Mouse (Mus musculus): ENCODE measurements around the gene Cers6. TPM values are rescaled to one million over a fixed set of nuclear protein-coding genes. Genes with fewer than 3 reads are reported as not detected.

The Cers6 gene
- total RNA-seq, 4 experiments from 2014 or later: 4.8 to 8.8 (median 5.7) TPM

GRCm38 (mm10) chr2:69019821-69020489 lies 158.7 kb downstream of the Cers6 start:
- DNase-seq: no peak

DNA sequence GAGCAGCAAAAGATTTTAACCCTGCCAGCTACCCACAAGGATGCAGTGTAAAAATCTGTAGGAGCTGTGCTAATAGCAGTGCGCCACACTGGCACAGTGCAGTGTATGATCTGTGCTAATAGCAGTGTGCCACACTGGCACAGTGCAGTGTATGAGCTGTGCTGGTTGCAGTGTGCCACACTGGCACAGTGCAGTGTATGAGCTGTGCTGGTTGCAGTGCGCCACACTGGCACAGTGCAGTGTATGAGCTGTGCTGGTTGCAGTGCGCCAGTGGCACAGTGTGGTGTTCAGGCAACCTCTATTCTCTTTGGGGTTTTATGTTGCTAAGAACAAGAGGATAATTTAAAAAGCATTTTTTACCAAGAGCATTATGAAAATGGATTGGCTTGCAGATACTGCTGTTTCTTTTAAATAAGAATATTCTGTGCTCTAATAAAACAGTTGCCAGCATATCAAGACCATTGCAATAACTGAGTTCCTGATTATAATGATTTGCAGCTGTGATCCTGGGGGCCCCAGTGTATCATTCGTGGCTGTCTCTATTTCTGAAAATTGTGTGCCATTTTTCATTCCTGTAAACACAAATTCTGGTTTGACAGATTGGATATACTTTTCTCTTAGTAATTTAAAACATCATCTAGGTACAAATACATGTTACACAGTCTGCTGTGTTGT lies 159.5 kb downstream of the Cers6 start:
- no peak for DNase-seq

DNA sequence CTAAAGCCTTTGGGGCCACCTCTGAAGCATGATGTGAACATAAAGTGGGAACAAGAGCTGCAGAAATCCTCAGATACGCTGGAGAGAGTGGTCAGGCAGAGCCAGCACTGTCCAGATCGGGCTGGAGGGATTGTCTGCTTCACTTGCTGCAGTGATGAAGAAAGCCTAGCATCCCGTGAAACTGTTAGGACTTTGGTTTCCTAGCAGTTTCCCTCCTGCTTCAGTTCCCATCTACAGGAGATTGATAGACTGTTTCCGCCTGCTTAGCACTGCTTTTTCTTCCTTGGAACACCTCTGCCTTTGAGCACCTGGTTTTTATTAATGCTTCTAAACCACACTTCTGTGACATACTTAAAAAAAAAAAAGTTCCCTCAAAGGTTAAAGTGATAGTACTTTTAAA lies 160.3 kb downstream of the Cers6 start:
- DNase-seq: no peak

- DNase-seq: no peak
Measured at GRCm38 (mm10) chr2:69024856-69025255, 163.6 kb downstream of the Cers6 start.

- no peak for DNase-seq
Measured at GRCm38 (mm10) chr2:69032562-69032961, 171.3 kb downstream of the Cers6 start.

DNA sequence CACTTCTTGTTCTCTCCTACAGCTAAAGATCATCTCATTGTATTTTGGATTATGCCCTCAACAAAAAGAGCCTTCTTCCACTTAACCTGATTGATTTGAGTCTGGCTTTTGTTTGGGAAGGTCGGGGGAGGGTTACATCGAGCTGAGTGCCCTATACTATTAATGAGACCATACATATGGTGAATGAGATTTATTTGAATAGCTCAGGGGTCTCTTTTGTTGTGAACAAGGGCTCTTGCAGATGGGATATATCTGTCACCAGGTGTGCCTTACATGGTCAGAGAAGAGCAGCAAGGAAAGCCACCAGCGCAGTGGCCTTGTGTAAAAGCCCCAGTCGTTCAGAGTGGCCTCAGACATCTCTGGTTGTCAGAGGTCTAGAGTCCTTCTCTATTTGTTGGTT lies 174.2 kb downstream of the Cers6 start:
- no peak for DNase-seq

GRCm38 (mm10) chr2:69037362-69037761 lies 176.1 kb downstream of the Cers6 start:
- no peak for DNase-seq

- DNase-seq: no peak
Measured at GRCm38 (mm10) chr2:69042327-69043106, 181.3 kb downstream of the Cers6 start.

DNA sequence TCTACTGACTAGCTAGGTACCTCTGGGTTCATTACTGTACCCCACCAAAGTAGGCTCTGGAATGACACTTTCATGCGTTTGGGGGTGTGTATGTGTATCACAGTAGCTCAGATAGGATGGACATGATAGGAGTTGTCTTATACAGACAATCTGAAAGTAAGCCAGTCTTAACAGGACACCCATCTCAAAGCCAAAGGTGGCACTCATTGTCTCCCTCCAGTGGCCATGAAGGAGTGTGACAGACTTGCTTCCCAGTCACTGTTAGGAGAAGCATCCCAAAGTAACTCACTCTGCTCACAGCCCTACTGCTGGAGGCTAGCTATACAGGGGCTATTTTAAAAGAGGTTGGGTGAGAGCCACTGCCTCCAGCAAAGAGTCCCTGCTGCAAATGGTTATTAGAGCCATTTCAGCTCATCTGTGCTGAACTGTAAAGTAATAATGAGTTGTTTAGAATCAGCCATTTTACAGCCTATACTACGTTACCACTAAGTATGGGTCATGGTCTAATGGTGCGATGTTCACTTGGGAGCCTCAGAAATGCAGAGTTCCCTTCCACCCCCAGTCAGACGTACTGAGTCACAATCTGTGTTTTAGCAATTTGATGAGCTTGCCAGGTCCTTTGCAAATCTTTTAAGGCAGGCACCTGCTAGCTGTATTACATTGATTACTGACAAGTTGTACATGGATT lies 182.3 kb downstream of the Cers6 start:
- DNase-seq: peak; percentile 4

GRCm38 (mm10) chr2:69045926-69046325 lies 184.7 kb downstream of the Cers6 start:
- no peak for DNase-seq

- DNase-seq: no peak
Measured at GRCm38 (mm10) chr2:69047297-69047696, 186.1 kb downstream of the Cers6 start.

DNA sequence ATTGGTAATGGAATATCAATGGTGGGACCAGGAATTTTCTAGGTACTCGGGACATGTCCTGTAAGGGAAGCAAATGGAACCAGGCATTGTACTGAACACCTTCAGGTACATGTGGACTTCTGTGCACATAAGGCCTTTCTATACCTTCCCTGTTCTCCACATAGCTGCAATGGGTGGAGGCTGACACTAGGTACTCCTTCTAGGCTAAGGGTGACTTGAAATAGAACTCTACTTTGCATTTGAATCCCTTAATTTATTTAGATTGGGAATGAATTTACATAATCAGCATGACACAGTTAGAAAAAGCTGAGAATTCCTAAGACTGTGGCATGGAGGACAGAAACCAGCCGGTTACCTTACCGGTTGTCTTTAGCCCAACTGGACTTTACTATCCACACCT lies 186.6 kb downstream of the Cers6 start:
- no peak for DNase-seq

GRCm38 (mm10) chr2:69049179-69049578 lies 187.9 kb downstream of the Cers6 start:
- no peak for DNase-seq

DNA sequence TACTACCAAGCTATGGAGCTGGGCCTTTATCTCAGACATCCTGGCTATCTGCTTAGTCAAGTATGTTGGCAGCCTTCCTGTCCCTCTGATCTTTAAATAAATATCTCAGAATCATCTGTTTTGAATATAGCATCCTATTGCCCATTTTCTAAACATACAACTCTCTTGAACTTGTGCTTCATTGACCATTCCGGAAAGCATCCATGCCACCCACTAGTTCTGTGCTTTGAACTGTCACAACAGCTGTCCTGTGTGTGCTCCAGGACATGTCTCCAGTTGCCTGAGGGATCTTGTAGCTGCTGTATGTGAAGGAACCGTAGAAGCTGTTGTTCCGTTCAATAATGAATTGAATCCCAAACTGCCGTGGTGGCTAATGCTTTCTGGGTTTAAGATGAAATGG lies 188.9 kb downstream of the Cers6 start:
- no peak for DNase-seq

- DNase-seq: no peak
Measured at GRCm38 (mm10) chr2:69051596-69051995, 190.4 kb downstream of the Cers6 start.

- no peak for DNase-seq
Measured at GRCm38 (mm10) chr2:69053210-69053858, 192.1 kb downstream of the Cers6 start.

- peak; percentile 52 for DNase-seq
Measured at GRCm38 (mm10) chr2:69054279-69054678, 193.0 kb downstream of the Cers6 start.

DNA sequence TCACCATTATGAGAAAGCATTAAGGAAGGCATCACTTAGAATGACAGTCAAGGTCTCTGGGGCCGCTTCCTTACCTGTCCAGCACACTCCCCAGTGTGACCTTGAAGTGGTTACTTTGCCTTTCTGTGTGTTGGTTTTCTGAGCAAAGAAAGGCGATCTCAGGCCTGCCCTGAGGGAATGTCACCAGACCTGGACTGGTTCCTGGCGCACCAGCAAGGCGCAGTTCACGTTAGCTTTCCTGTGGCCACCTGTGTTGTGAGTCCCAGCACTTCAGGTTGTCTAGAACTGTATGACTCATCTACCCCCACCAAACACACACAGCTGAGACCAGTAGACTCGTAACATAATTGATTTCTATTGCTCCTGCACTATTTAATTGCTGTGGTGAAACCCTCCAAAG lies 193.9 kb downstream of the Cers6 start:
- no peak for DNase-seq

DNA sequence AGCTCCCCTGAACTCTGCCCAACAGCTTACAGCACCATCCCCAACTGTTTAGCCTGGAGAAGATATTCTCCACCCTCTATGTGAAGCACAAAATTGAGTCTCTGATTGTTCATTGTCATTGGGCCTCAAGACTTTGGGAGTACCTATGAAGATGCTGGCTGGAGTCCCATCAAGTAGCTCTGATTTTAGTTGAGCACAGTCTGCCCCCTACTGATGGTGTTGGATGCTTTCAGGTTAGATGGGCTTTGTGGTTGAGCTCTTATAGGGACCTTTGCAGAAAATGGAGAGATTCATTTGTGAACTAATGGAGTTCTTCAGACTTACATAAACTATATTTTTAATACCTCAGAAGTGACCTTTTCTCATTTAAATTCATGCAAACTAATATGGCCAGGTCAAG lies 200.1 kb downstream of the Cers6 start:
- no peak for DNase-seq

- DNase-seq: no peak
Measured at GRCm38 (mm10) chr2:69061910-69062689, 200.9 kb downstream of the Cers6 start.

DNA sequence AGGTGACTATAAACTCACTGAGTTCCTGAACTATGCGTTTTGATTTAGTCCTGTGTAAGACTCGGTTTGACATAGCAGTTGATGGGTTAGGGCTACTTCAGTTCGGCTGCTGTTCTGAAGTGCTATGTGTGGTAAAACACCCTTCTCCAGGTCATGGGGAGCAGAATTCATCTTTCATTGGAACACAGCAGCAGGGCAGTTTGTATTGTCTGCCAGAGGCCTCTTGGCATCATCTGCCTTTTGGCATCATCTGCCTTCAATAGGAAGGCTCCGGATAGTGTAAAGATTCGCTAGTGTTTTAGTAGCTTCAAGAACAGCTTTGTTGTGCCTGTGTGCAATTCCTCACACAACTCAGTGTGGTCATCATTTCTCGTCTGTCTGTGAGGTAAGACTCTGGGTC lies 203.5 kb downstream of the Cers6 start:
- DNase-seq: no peak

Data from adrenal gland, adult 8-10 months (tissue).